Mouse (Mus musculus) neural tube, embryonic 12.5 days (tissue): Measurements from ENCODE around the gene Gse1. TPM values are rescaled to one million over a fixed set of nuclear protein-coding genes. Genes with fewer than 3 reads are reported as not detected.
"Not testable (repeated sequence)": the region's sequence is repeated elsewhere in the genome, so short reads cannot be mapped to it uniquely, and the experiment has no call there.

Source experiments
- ATAC-seq: fragments of 200-750 bp; cut with Nextera tagmentation; 2 replicates; pipeline ENCODE4 v1.8.0; 2017; ENCODE audit warnings: low read depth, mild to moderate bottlenecking, moderate TSS enrichment, moderate library complexity; ENCODE audit not compliant: low FRiP score
- H3K27ac ChIP-seq: fragments of 300-500 bp; sonication (generic); 2 replicates; pipeline ENCODE4 v1.5.1; 2016
- H3K27me3 ChIP-seq: fragments of 300-500 bp; sonication (generic); replicated peaks from 2 replicates; pipeline ENCODE4 v1.6.1; 2016; ENCODE audit warnings: mild to moderate bottlenecking
- H3K36me3 ChIP-seq: fragments of 300-500 bp; sonication (generic); 2 replicates; pipeline ENCODE4 v1.6.1; 2016; ENCODE audit warnings: mild to moderate bottlenecking
- H3K4me1 ChIP-seq: fragments of 300-500 bp; sonication (generic); 2 replicates; pipeline ENCODE4 v1.6.1; 2016
- H3K4me2 ChIP-seq: fragments of 300-500 bp; sonication (generic); replicated peaks from 2 replicates; pipeline ENCODE4 v1.6.1; 2016; ENCODE audit warnings: mild to moderate bottlenecking
- H3K4me3 ChIP-seq: fragments of 300-500 bp; sonication (generic); 2 replicates; pipeline ENCODE4 v1.5.1; 2016
- H3K9ac ChIP-seq: fragments of 300-500 bp; sonication (generic); 2 replicates; pipeline ENCODE4 v1.6.1; 2016; ENCODE audit warnings: mild to moderate bottlenecking
- H3K9me3 ChIP-seq: fragments of 300-500 bp; sonication (generic); 2 replicates; pipeline ENCODE4 v1.6.1; 2016; ENCODE audit warnings: mild to moderate bottlenecking
- WGBS: fragments of 180-500 bp; shearing (Covaris S2); methylation state at CpG from one replicate; pipeline ENCODE4 v1.1.7; 2016; 5-methylcytosine and 5-hydroxymethylcytosine counted together
- polyA plus RNA-seq: library from polyadenylated mRNA; unstranded; fragments of >200 nt; fragmentation: Nextera tagmentation; extraction: Ambion mirVana; gene quantifications from 2 replicates; pipeline ENCODE4 v1.2.1, GENCODE M21; 2016

Gene Gse1
- polyA plus RNA-seq, 1 experiment from 2014 or later: 26.0 TPM

GRCm38 (mm10) chr8:120351332-120352071 lies 123.2 kb downstream of the Gse1 start:
- H3K4me2 ChIP-seq: 0 out of 2 replicates have a peak overlapping the region, but pooled peaks have one; percentile 5
- H3K9ac ChIP-seq: no peak overlapping the region
- H3K4me1 ChIP-seq: peaks cover 92% of the 10 kb centered on the region
- H3K27me3 ChIP-seq: no peaks in the 10 kb centered on the region
- no peaks in the 10 kb centered on the region for H3K36me3 ChIP-seq
- 61% methylated on average over 7 of the region's 7 CpGs for WGBS
- no peak overlapping the region for H3K4me3 ChIP-seq
- H3K9me3 ChIP-seq: no peaks in the 10 kb centered on the region
- no peak for ATAC-seq
- 0 out of 2 replicates have a peak overlapping the region, but pooled peaks have one; percentile 26 for H3K27ac ChIP-seq

GRCm38 (mm10) chr8:120352096-120352495 lies 123.8 kb downstream of the Gse1 start:
- no peaks in the 10 kb centered on the region for H3K9me3 ChIP-seq
- 0 out of 2 replicates have a peak overlapping the region, but pooled peaks have one; percentile 5 for H3K4me2 ChIP-seq
- no peak overlapping the region for H3K4me3 ChIP-seq
- WGBS: 17% methylated on average over 10 of the region's 10 CpGs
- H3K4me1 ChIP-seq: peaks cover 92% of the 10 kb centered on the region
- no peaks in the 10 kb centered on the region for H3K27me3 ChIP-seq
- no peak for ATAC-seq
- no peaks in the 10 kb centered on the region for H3K36me3 ChIP-seq
- H3K27ac ChIP-seq: peak overlapping the region; percentile 26; the same call in 1 of the 2 replicates
- H3K9ac ChIP-seq: no peak overlapping the region

GRCm38 (mm10) chr8:120356067-120356466 lies 127.8 kb downstream of the Gse1 start:
- H3K4me1 ChIP-seq: peaks cover 88% of the 10 kb centered on the region
- H3K4me3 ChIP-seq: no peak overlapping the region
- H3K27me3 ChIP-seq: no peaks in the 10 kb centered on the region
- no peak overlapping the region for H3K4me2 ChIP-seq
- 0 out of 2 replicates have a peak overlapping the region, but pooled peaks have one; percentile 10 for H3K9ac ChIP-seq
- H3K9me3 ChIP-seq: no peaks in the 10 kb centered on the region
- WGBS: 33% methylated on average over 9 of the region's 9 CpGs
- peak; percentile 44; the same call in 1 of the 2 replicates for ATAC-seq
- 0 out of 2 replicates have a peak overlapping the region, but pooled peaks have one; percentile 20 for H3K27ac ChIP-seq
- no peaks in the 10 kb centered on the region for H3K36me3 ChIP-seq

- H3K4me2 ChIP-seq: no peak overlapping the region
- no peak overlapping the region for H3K27ac ChIP-seq
- H3K9me3 ChIP-seq: no peaks in the 10 kb centered on the region
- no peaks in the 10 kb centered on the region for H3K36me3 ChIP-seq
- peaks cover 74% of the 10 kb centered on the region for H3K4me1 ChIP-seq
- no peak overlapping the region for H3K9ac ChIP-seq
- 65% methylated on average over 6 of the region's 6 CpGs for WGBS
- H3K27me3 ChIP-seq: no peaks in the 10 kb centered on the region
- no peak overlapping the region for H3K4me3 ChIP-seq
- ATAC-seq: no peak
These were observed 129.2 kb downstream of the Gse1 start for GRCm38 (mm10) chr8:120357504-120357903.

- H3K4me1 ChIP-seq: peaks cover 60% of the 10 kb centered on the region
- H3K27me3 ChIP-seq: no peaks in the 10 kb centered on the region
- 77% methylated on average over 8 of the region's 8 CpGs for WGBS
- H3K36me3 ChIP-seq: no peaks in the 10 kb centered on the region
- H3K9me3 ChIP-seq: no peaks in the 10 kb centered on the region
- peak overlapping the region; percentile 38; the same call in 1 of the 2 replicates for H3K27ac ChIP-seq
- H3K9ac ChIP-seq: no peak overlapping the region
- H3K4me2 ChIP-seq: no peak overlapping the region
- H3K4me3 ChIP-seq: no peak overlapping the region
- ATAC-seq: no peak
These were observed 133.0 kb downstream of the Gse1 start for GRCm38 (mm10) chr8:120361301-120361700.

GRCm38 (mm10) chr8:120363552-120364071 lies 135.4 kb downstream of the Gse1 start:
- no peak overlapping the region for H3K4me2 ChIP-seq
- ATAC-seq: no peak
- H3K27ac ChIP-seq: no peak overlapping the region
- H3K27me3 ChIP-seq: no peaks in the 10 kb centered on the region
- H3K36me3 ChIP-seq: no peaks in the 10 kb centered on the region
- H3K4me3 ChIP-seq: no peak overlapping the region
- peaks cover 58% of the 10 kb centered on the region for H3K4me1 ChIP-seq
- WGBS: 59% methylated on average over 10 of the region's 10 CpGs
- H3K9ac ChIP-seq: no peak overlapping the region
- H3K9me3 ChIP-seq: no peaks in the 10 kb centered on the region

- Histone ChIP-seq H3K4me3 (no peak overlapping the region), H3K4me1 (peaks cover 61% of the 10 kb centered on the region), H3K36me3 (no peaks in the 10 kb centered on the region), H3K4me2 (no peak overlapping the region), H3K9me3 (no peaks in the 10 kb centered on the region), H3K9ac (no peak overlapping the region), H3K27me3 (no peaks in the 10 kb centered on the region), H3K27ac (peak overlapping the region; percentile 15; the same call in 1 of the 2 replicates)
- WGBS: 41% methylated on average over 7 of the region's 7 CpGs
- ATAC-seq: no peak
These were observed 136.0 kb downstream of the Gse1 start for GRCm38 (mm10) chr8:120364093-120364725.

GRCm38 (mm10) chr8:120366840-120367239 lies 138.6 kb downstream of the Gse1 start:
- H3K9me3 ChIP-seq: no peaks in the 10 kb centered on the region
- H3K27me3 ChIP-seq: no peaks in the 10 kb centered on the region
- no peak overlapping the region for H3K27ac ChIP-seq
- no peak overlapping the region for H3K9ac ChIP-seq
- no peak overlapping the region for H3K4me2 ChIP-seq
- 85% methylated on average over 6 of the region's 6 CpGs for WGBS
- peaks cover 74% of the 10 kb centered on the region for H3K4me1 ChIP-seq
- no peaks in the 10 kb centered on the region for H3K36me3 ChIP-seq
- ATAC-seq: no peak
- no peak overlapping the region for H3K4me3 ChIP-seq

GRCm38 (mm10) chr8:120368191-120368590 lies 139.9 kb downstream of the Gse1 start:
- not testable (repeated sequence) for H3K27me3 ChIP-seq, H3K9me3 ChIP-seq, H3K27ac ChIP-seq, H3K36me3 ChIP-seq, ATAC-seq, H3K4me3 ChIP-seq, H3K9ac ChIP-seq, H3K4me2 ChIP-seq
- 65% methylated on average over 1 of the region's 1 CpGs for WGBS
- H3K4me1 ChIP-seq: peaks cover 86% of the 10 kb centered on the region

- Histone ChIP-seq H3K4me1 (peaks cover 90% of the 10 kb centered on the region), H3K9me3 (no peaks in the 10 kb centered on the region), H3K4me2 (peak overlapping the region; percentile 18), H3K27ac (peak overlapping the region; percentile 9; the same call in 1 of the 2 replicates), H3K4me3 (no peak overlapping the region), H3K9ac (no peak overlapping the region), H3K27me3 (no peaks in the 10 kb centered on the region), H3K36me3 (no peaks in the 10 kb centered on the region)
- ATAC-seq: peak; percentile 39; the same call in 1 of the 2 replicates
- WGBS: 27% methylated on average over 11 of the region's 11 CpGs
These were observed 140.8 kb downstream of the Gse1 start for GRCm38 (mm10) chr8:120368814-120369649.

- Histone ChIP-seq H3K36me3 (no peaks in the 10 kb centered on the region), H3K9ac (no peak overlapping the region), H3K4me3 (no peak overlapping the region), H3K4me2 (no peak overlapping the region), H3K27me3 (no peaks in the 10 kb centered on the region), H3K4me1 (peaks cover 91% of the 10 kb centered on the region), H3K27ac (no peak overlapping the region), H3K9me3 (no peaks in the 10 kb centered on the region)
- no peak for ATAC-seq
- WGBS: 62% methylated on average over 7 of the region's 7 CpGs
These were observed 141.7 kb downstream of the Gse1 start for GRCm38 (mm10) chr8:120369956-120370355.
